Mouse (Mus musculus) kidney, postnatal 36 days (tissue): ENCODE results near the gene Hcfc1r1.

Source experiments
- DNase-seq, 2 experiments: peaks; one replicate each; pipeline ENCODE4 v3.0.0; 2021 to 2022; ENCODE audit warnings: mixed read lengths in 2 of 2

Gene Hcfc1r1

DNA sequence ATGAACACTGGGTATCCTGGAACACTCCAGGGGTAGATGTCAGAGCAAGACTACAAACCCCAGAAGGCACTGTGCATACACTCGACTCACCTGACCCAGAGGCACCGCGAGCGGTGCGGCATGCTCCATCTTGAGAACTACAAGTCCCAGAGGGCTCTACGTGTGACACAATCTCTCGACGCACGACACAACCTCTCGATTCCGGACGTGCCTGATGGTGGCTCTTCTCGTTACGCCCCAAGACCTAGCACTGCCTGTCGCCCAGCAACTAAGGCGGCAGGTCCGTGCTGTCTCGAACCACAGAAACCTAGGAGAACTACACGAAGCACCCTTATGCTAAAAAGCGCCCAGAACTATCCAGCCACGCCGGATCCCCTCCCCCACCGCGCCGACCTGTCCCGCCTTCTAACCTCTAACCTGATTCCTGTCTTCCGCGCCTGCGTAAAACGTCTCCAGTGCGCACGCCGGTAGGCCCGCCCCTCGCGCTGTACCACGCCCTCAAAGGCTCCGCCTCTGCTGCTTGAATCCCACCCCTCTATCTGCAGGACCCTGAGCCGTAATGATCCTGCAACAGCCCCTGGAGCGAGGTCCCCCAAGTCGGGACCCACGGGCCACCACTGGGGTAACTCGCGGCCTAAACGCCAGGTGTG is at the start of gene Hcfc1r1, which contains the start of gene Thoc6:
Gene Hcfc1r1, plus strand, starts transcription at position 173 of the 650 bp plus-strand sequence.
Gene Thoc6, minus strand, starts transcription at position 459 of the 650 bp plus-strand sequence.
- peak; percentile 94 to 97 for DNase-seq

DNA sequence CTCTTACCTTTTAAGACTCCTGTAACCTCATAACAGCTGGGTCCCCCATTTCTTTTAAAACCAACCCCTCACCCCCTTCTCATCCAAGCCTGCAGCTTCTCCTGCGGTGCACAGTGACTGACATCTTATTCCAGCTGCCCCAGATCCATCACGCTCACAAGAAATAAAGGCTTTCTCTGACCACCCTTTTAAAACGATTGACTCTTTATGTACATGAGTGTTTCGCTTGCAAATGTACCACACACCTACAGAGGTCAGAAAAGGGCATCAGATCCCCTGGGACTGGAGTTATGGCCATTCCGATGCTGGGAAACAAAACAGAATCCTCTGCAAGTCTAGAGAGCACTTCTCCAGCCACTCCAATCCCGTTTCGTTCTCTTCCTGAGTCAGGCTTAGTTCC is 45.6 kb upstream of the Hcfc1r1 start:
- DNase-seq, result no peak

DNA sequence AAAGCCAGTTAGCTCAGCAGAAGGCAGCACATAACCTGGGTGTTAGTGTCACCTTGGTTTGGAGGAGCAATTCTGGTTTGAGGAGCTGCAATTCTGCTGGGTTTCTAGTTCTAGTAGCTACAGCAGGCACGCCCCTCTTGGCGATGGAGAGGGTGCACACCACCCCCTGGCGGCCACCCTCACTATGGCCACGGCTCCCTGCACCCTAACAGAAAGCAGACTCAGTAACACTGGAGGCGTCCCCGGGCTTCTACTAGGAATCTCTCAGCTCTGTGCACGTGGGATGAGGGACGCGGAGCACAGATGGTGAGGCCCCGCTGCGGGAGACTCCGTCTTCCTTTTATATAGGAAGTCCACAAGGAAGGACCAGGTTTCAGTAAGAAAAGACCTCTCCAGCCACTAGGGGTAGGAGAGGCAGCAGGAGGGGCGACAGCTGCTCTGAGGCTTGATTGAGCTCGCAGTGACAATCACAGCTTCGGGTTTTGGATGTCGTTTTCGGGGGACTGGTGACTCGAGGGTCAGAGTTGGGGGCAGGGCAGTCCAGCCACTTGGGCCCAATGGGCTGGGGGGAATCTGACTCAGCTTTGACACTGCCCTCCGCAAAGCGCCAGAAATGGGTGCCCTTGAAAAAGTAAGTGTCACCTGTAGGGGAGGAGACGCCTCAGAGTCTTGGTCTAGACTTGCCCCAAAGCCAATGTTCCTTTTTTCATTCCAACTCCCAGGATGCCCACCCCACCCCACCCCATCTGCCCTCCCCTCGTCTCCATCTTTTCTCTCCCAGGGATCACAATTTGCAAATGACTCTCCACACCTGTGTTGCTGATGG is 43.0 kb upstream of the Hcfc1r1 start:
- DNase-seq, result peak; percentile 60 to 88

DNA sequence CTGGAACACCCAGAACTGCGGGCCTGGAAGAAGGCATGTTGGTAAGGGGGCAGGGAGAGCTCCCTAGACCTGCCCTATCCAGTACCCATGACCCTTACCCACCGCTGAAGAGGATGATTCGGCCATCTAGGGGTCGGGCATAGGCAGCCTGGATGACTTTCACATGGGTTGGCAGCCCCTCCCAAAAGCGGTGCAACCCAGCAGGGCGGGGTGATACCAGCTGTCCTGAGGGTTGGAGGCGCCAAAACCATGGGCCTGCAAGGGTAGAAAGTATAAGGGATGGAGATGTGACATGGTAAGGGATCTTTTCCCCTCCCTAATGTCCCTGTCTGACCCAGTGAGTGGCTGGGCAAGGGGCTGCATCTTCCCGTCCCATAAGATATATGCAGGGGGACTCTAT is 42.2 kb upstream of the Hcfc1r1 start:
- no peak for DNase-seq

DNA sequence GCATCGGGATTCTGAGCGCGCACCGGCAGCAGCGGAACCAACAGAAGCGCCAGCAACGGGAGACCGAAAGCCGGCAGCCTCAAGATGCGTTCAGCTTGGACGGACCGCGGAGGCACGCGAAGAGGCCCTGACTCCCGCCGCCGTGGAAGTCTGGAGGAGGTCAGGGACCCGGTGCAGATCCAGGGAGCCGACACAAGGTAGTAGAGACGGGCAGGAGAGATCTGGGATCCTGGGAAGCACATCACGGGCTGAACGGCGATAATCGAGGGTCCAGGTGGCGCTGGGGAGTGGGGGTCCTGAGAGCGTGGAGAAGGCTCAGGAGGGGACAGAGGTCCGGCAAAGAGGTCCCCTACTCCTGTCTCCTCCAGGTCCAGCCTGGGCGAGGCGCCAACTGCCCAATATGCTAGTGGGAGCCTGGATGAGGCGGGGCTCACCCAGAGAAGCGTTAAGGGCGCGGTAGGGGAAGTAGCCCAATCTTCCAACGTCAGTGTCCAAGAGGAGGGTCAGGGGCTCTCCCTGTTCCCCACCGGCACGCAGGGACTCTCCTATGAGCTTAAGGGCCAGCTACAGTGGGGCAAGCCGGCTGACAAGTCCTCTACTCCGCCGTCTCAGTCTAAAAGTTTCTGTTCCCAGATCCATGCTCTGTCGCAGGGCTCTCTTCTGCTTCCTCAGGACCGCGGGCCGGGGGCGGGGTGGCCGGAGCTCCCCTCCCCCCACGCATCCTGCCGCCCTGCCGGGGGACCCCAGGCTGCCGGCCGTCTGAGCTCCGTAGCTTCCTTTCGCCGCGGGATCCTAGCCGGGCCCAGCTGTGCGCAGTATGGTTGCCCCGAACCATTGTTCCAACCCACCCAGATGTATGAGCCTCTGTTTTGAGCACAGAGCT is 28.5 kb upstream of the Hcfc1r1 start, which contains the start of gene Mmp25:
Gene Mmp25, minus strand, starts transcription at position 665 of the 883 bp plus-strand sequence.
- peak in 1 of 2 experiments; percentile 41 for DNase-seq

DNA sequence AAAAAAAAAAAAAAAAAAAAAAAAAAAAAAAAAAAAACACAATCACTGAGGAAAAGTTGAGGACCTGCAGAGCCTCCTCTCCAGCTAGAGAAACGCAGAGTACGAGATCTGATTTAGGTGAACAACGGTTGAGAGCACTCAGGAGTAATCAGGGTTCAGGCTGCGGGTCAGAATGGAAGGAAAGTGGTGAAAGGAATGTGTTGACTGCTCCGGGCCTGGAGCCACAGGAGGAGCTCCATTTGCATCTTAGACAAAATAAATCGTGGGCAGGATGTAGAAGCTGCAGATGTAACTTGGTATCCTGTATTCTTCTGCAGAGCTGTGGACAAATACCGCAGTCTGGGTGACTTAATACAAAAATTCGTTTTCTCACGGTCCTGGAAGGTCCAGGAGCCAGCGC is 27.5 kb upstream of the Hcfc1r1 start:
- no peak for DNase-seq

DNA sequence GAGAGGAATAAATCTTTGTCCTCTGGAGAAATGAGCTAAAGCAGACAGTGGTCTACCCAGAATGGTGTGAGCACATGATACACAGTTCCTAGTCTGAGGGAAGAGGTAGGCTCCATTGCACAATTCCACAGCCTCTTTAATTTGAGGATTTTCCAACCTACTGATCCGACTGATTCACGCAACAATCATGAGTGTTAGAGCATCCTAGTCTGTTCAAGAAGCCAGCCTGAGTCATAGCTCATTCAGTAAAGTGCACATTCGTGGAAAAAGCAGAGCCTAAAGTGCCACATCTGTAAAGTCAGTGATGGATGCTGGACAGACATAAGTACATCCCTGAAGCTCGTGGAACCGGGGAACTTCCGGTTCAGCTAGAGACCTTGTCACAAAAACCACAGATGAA is 22.0 kb upstream of the Hcfc1r1 start:
- DNase-seq, result no peak

DNA sequence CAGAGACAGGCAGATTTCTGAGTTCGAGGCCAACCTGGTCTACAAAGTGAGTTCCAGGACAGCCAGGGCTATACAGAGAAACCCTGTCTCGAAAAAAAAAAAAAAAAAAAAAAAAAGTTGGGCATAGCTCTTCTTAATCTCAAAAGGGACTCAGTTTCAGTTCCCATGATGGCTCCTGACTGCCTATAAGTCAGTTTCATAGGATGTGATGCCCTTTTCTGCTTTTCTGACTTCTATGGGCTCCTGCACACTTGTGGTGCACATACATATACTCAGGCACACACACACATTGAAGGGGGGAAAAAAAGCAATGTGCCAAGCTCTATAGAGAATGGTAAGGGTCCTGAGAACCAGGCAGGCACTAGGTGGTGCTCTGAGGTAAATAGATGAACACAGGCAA is 20.1 kb upstream of the Hcfc1r1 start:
- DNase-seq, result no peak

DNA sequence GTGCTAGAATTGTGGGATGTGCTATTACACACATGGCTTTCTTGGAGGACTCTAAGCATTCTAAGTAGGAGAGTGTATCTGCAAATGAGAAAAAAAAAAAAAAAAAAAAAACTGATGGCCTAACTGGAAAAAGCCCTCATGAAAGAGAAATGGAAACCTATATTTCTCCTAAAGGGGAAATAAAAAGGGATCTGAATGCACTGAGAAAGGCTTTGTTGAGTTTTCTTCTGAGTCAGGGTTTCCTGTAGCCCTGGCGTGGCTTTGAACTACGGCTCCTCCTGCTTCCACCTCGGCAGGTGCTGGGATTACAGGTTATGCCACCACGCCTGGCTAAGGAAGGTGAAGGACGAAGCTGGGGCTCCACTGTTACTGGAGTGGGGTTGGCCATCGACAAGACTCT is 19.4 kb upstream of the Hcfc1r1 start:
- DNase-seq, result no peak

DNA sequence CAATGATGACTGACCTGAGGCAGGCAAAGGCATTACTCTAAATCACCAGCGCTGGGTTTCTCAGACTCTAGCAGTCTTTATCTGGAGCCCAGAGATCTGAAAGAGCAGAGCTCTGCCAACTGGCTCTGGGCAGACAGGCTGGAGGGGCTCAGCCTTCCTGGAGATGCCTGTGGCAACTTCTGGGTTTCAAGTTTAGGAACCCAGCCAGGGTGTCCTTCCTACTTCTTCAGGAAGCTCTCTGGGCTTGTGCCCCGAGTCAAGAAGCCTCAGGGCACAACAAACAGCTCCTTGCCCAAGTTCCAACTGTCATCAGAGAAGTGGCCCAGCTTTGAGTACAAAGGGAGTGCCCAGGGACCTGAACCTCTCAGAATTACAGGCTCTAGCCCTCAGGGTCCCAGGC is 19.0 kb upstream of the Hcfc1r1 start:
- DNase-seq, result no peak

DNA sequence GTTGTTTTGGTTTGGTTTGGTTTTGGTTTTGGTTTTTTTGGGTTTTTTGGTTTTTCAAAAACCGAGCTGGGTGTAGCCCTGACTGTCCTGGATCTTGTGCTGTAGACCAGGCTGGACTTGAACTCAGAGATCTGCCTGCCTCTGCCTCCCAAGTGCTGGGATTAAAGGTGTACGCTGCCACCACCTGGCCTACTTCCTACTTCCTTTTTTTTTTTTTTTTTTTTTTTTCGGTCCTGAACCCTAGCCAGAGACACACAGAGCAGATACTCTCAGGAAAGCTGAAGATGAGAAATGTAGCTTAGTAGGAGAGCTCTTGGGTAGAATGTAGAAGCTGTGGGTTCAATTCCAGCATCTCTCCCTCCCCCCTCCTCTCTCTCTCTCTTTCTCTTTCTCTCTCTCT is 14.9 kb upstream of the Hcfc1r1 start:
- DNase-seq, result no peak

DNA sequence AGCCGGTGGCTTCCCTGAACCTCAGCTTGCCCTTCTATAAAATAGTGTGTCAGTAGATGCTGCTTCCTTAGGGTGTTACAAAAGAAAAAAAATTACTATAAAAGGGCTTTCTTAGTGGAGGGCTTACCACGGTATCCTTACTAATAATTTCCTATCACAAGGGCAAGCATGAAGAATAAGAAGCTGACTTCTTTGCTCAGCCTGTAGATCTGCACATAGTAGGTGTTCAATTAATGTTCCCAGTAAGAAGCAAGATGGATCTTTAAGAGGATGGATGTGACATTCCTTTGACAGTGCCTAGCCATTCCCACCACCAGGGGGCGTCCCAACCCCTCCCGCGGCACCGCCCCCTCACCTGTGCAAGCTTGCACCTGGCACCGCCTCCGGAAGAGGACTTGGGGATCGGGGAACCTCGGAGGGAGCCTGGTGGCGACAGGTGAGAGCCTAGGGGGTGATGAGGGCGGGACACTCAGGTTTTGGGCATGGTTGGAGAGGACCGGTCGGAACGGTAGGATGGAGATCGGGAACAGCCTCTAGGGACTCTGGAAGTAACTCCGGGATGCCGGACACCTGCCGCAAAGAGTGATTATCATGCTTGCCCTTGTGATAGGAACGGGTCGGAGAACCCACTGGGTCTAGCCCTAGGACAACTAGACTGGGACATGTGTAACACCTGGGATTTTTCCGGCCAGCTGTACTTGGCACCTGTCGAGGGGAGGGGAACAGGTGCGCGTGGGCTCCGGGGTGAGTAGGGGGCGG is 13.1 kb upstream of the Hcfc1r1 start, which contains the start of gene Bicdl2:
Gene Bicdl2, plus strand, starts transcription at position 390 of the 759 bp plus-strand sequence.
- peak; percentile 81 to 93 for DNase-seq

DNA sequence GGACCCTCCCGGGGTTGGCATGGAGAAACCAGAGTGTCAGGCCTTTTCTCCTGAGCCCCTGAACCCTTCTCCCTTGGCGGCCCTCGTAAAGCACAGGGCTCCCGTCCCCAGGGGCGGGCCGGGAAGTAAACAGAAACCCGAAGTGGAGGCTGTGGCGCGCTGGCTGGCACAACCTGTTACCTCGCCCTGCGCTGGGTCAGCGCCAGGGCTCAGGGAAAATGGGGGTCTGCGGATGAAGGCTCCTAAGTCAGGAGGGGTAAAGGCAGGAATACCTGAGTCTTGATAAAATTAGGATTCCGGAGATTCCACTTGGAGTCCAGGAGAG is 12.6 kb upstream of the Hcfc1r1 start:
- peak in 1 of 2 experiments; percentile 38 for DNase-seq

DNA sequence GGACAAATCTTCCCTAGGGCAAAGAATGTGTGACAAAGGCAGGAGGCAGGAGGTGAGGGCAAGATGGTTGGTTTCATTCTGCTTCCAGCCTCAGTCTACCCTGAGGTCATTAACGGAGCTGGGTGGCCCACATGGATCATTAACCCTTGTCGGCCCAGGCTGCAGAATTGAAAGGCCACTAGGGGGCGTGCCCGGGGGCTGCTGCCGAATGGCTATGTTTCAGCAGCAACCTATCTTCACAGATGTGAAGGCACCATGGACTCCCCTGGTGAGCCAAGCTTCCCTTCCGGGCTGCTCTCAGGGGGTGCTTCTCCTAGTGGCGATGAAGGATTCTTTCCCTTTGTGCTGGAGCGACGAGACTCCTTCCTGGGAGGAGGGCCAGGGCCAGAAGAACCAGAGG is 11.9 kb upstream of the Hcfc1r1 start:
- peak in 1 of 2 experiments; percentile 75 for DNase-seq

DNA sequence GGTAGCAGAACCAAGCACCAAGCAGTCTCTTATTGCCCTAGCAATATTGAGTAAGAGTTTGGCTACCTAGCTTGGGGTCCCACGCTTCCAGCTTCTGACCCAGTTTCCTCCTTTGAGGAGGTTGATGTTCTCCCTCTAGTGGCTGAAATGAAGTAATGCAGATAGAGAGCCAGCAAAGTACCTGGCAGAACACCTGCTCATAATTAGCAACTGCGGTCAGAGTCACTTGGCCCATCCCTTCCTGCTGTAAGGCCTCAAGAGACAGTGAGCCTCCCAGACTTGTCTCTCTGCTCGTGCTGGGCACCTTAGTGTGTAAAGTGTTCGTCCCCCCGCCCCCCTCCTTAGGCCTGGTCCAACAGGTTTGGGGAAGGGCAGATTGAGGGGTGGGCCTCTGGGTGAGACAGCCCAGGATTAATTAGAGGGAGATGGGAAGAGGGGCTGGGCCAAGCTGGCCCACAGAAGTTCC is 8.8 kb upstream of the Hcfc1r1 start:
- no peak for DNase-seq

DNA sequence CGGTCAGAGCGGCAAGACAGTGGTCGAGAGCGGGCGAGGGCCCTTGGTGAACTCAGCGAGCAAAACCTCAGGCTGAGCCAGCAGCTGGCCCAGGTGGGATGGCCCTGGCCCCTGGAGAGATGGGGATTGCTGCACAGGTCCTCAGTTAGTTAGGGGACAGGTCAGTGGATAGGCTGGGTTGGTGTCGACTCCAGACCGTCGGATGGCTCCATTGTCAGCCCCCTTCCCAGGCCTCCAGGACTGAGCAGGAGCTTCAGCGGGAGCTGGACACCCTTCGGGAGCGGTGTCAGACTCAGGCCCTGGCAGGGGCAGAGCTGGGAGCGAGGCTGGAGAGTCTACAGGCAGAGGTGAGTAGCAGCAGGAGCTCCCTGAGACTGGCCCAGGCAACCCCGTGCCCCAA is 7.9 kb upstream of the Hcfc1r1 start:
- no peak for DNase-seq

DNA sequence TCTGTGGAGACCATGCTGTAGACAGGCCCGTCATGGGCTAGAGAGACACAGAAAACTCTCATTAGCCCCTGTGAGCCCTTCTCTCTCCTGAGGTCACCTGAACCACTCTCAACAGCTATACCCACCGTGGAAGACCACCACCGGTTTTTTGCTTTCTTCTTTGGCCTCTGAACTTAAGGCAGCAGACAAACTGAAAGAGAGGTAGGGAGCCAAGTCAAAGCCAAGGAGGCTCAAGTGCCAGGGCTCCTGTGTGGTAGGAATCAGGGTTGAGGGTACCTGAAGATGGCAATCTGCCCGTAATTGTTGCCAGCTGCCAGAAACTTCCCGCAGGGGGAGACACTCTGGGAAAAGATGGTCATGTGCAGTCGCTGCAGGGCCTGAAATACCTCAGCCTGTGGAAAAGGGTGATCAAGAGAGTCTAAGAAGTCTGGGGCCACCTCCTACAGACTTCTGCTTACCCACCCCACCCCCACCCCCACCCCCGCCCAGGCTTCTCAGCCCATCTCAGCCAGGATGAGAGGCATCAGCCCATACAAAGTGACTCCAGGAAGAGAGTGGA is 2.8 kb upstream of the Hcfc1r1 start:
- DNase-seq, result no peak

DNA sequence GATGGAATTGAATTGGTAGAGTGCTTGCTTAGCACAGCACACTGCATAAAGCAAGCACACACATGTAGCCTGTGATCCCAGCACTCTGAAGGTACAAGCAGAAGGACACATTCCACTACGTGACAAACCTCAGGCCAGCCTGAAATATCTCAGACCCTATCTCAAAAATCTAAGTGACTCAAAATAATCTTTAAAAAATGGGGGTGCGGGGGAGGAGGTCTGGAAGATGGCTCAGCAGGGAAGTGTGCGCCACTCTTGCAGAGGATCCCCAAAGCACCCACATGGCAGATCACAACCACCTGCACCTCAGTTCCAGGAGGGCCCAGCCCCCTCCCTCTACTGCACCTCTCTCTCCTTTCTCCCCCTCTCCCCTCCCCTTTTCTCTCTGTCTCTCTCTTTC is 1.9 kb upstream of the Hcfc1r1 start:
- DNase-seq, result no peak

DNA sequence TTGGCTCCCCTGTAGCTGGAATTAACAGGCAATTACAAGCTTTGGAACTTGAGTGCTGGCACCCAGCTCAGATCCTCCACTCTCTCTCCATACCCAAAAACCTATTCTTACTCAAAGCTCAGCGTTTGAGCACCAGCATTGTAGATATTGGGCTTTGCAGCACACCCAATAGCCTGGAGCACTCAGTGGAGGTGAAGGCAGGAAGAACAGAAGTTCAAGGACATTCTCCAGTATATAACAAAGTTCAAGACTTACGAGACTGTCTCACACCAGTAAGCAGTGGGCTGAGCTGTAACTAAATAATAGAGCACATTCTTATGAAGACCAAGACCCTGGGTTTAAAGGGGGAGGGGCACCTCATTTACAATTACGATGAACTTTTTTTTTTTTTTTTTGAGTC is 635 bp upstream of the Hcfc1r1 start:
- no peak for DNase-seq

DNA sequence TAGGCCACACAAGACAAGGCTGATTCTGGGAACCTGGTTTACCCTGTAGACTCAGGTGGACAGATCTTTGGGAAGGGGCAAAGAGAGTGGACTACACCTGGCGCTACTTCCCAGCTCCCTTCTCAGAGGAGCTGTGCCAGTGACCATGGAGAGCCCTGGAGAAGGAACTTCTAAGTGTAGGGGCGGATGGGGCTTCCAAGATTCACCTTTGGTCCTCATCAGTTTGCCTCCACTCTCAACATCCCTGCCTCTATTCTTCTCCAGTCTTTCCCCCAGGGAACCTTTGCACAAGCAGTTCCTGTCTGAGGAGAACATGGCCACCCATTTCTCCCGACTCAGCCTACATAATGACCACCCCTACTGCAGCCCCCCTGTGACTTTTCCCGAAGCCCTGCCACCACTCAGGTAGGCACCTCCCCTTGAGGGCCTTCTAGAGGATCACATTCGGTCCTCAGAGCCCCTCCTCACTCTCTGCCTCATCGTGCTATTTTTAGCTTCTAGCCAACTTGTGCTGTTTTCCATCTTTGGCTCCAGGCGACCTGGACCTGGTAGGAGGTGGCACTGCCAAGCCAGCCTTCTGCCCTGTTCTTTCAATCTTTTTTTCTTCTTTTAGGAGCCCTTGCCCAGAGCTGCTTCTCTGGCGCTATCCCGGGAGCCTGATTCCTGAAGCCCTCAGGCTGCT is 1.0 kb downstream of the Hcfc1r1 start:
- no peak for DNase-seq

DNA sequence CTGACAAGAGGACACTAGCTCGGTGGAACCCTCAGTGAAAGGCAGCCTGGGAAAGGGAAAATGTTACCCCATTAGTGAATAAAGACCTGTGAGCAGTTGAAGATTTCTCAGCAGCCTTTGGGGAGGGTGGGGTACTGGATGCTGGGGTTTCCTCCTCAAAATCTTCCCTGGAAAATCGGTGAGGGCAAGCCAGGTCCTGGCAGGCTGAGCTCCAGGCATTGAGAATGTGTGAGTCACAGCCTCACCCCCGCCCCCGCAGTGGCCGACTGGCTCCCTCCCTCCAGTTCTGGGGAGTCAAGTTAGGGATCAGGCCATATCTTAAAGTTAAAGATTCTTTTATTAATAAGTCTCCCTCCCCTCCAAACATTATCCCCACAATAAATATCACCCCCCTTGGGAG is 1.7 kb downstream of the Hcfc1r1 start:
- DNase-seq, result peak in 1 of 2 experiments; percentile 41
